Mouse (Mus musculus): ENCODE data around the gene Tubb4a.

Tubb4a gene

GRCm38 (mm10) chr17:57058891-57059485 lies 28.6 kb downstream of the Tubb4a start, which contains the start of gene Crb3:
Gene Crb3, plus strand, starts transcription at chr17:57059105.
- no peak for DNase-seq (ENCODE audit: low read depth, low spot score)

GRCm38 (mm10) chr17:57056246-57056645 lies 31.3 kb downstream of the Tubb4a start:
- no peak for DNase-seq (ENCODE audit: low read depth, low spot score)

- DNase-seq (ENCODE audit: low read depth, low spot score) = peak; percentile 64
Observed at GRCm38 (mm10) chr17:57051679-57052078, 35.9 kb downstream of the Tubb4a start.

- peak; percentile 89 for DNase-seq (ENCODE audit: low read depth, low spot score)
Observed at GRCm38 (mm10) chr17:57048816-57049215, 38.8 kb downstream of the Tubb4a start.

- DNase-seq (ENCODE audit: low read depth, low spot score) = peak; percentile 73
Observed at GRCm38 (mm10) chr17:57047406-57047805, 40.2 kb downstream of the Tubb4a start.

GRCm38 (mm10) chr17:57041554-57041953 lies 46.0 kb downstream of the Tubb4a start, which contains the start of gene Slc25a41:
Gene Slc25a41, minus strand, starts transcription at chr17:57041654.
- no peak for DNase-seq (ENCODE audit: low read depth, low spot score)

GRCm38 (mm10) chr17:57038978-57039377 lies 48.6 kb downstream of the Tubb4a start:
- DNase-seq (ENCODE audit: low read depth, low spot score) = no peak

GRCm38 (mm10) chr17:57032854-57033253 lies 54.7 kb downstream of the Tubb4a start:
- peak; percentile 62 for DNase-seq (ENCODE audit: low read depth, low spot score)

- DNase-seq (ENCODE audit: low read depth, low spot score) = peak; percentile 100
Observed at GRCm38 (mm10) chr17:57031661-57032420, 55.7 kb downstream of the Tubb4a start.

GRCm38 (mm10) chr17:57030931-57031660 lies 56.5 kb downstream of the Tubb4a start, which contains the start of gene Khsrp:
Gene Khsrp, minus strand, starts transcription at chr17:57031522.
- peak; percentile 51 for DNase-seq (ENCODE audit: low read depth, low spot score)

Data from A20 (cell line).